Mouse (Mus musculus) kidney, adult 9 months (tissue): ENCODE data around the gene Il1rapl1.

Source experiments
- DNase-seq: peaks from one replicate; pipeline ENCODE4 v3.0.0; 2022

Gene Il1rapl1

DNA sequence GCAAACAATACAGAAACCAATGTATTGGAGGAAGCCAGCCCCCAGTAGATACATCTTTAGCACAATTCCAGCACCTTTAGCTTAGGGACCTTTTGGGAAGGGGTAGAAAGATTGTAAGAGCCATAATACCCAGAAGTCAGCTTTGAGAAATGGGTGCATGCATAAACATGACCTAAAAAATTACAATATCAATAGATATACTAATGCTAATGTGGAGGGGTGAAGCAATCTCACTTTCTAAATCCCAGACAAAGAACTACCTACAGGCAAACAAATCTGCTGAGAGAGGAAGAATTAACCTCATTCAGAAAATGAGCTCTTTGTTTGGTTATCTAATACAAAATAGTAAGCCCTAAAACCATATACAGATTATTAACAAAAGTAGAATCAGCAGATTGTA lies 607.4 kb downstream of the Il1rapl1 start:
- no peak for DNase-seq

DNA sequence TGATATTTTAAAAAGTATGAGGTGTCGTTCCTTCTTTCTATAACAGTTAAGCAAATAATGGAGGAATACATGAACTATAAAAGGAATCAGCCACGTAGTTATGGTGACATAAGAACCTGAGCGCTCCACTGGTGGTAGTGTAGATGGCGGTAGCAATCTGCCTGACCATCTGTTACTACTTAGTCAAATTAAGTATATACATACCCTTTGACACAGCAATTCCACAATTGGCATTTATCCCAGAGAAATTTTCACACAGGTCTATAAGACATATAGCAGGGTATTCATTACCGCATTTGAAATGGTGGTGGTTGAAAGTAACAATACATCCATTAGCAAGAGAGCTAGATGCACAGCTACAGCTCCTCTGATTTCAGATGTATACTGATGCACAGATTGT lies 612.8 kb downstream of the Il1rapl1 start:
- DNase-seq: no peak

DNA sequence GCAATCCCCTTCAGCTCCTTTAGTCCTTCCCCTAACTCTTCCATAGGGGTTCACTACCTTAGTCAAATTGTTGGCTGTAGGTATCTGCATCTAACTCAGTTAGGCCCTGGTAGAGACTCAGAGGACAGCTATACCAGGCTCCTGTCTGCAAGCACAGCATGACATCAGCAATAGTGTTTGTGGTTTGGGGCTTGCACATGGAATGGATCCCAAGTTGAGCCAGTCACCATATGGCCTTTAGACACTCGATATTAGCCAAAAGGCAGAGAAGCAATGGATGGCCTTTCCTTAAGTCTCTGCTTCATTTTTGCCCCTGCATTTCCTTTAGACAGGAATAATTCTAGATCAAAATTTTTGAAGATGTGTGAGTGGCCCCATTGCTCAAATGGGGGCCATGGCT lies 632.0 kb downstream of the Il1rapl1 start:
- DNase-seq: no peak

DNA sequence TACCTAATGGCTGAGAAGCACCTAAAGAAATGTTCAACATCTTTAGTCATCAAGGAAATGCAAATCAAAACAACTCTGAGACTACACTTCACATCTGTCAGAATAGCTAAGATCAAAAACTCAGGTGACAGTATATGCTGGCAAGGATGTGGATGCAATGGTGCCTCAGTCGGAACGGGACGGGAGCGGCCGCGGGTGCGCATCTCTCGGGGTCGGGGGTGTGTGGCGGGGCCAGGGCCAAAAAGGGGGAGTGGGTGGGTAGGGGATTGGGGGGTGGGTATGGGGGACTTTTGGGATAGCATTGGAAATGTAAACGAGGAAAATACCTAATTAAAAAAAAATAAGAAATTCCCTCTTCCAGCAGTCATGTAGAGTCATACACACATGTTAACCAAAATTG lies 877.3 kb downstream of the Il1rapl1 start:
- DNase-seq: peak; percentile 0

GRCm38 (mm10) chrX:87225280-87225679 lies 890.2 kb downstream of the Il1rapl1 start:
- no peak for DNase-seq

- no peak for DNase-seq
These were observed 1113.1 kb downstream of the Il1rapl1 start for GRCm38 (mm10) chrX:87002296-87002695.

DNA sequence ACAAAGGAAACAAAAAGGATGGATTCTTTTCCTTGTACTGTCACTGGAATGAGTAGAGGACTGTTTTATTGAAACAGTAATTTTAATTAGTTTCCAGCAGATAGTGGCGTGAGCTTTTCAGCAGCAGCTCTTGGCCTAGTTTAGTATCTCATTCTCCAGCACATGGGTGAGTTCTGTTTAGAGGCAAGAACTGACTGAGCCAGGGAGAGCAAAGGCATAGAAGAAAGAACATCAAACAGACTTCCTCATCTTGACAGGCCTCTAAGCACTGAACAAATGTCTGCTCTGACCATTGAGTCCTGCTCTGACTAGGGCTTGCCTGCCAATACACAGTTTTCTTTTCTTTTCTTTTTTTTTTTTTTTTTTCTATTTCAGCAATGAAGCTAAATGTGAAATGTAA lies 1160.3 kb downstream of the Il1rapl1 start:
- DNase-seq: no peak

DNA sequence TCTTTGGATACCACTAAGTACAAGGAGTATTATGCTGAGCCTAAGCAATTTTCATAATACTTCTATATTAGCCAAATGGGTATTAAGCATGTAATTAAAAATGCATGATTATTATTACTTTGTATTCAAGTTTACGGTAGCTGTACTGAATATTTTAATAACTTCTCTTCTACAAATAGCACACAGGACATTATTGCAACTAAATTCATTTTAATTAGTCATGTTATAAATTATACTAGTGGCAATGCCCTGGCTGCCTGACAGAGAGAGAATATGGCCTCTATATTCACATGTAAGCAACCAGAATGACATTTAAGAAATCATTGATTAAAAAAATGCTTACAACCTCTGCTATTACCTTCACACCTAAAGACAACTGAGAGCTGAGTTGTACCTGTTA lies 1160.8 kb downstream of the Il1rapl1 start:
- DNase-seq: no peak

DNA sequence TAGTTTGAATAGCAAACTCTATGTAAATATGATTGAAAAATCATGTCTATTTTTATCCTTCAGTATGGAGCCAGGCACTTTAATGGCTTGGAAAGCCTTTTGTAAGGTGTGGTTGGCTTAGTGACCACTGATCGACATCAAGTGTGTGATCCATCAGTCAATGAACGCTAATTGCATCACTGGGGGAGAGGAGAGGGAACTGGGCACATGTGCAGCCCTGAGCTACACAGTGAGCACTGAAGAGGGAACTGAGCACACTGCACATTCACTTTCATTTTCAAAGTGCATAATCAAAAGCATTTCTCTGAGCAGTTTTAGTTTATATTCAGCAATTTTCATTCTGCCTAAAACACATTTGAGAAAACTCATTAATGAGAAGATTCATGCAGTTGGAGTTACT lies 1164.5 kb downstream of the Il1rapl1 start:
- DNase-seq: no peak

DNA sequence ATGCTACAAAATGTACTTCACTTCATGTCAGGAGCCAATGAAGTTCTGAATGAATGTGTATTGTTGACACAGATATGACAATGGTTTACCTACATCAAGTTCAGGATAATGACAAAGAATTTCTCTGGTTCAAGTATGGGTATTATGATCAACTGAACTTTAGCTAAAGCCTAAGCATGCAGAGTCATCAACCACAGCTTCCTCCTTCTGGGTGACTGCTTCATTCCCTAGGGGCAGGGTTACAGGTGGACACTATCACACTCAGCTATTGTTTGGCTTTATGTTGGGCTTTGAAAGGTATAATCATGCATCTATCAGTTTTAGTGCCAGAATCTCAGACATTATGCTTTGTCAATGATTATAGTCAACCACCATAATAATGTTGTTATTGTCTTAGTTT lies 1166.3 kb downstream of the Il1rapl1 start:
- no peak for DNase-seq

DNA sequence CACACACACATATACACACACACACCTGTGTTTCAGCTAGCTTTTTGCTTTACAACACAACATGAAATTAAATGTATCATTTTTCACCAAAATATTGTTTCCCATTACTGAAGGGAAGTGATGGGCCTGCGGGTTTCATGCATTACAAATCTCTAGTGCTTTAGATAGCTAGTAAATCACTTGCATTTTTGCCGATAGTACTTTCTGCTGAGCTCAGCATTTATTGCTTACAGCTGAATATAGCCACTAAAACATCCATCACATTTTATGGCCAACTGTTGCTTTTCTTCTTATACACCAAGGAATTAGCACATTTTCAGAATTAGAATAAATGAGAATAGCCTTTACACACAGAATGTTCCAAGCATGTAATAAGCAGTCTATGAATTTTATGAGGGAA lies 1260.6 kb downstream of the Il1rapl1 start:
- no peak for DNase-seq

DNA sequence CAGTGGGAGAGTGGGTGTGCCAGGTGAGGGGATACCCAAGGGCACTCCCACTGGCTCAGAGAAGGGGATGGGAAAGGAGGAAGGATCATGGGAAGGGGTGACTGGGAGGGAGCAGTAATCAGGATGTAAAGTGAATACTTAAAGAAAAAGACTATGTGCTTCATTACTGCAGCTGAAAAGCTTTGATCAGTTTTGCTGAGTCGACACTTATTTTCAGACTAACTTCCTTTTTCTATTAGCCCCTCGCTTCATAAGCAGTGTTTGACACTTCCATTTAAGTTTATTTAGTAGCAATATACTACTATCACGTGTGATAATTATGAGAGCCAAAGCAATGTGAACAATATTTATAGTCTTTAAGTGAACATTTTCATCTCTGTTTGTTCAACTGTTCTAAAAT lies 1307.2 kb downstream of the Il1rapl1 start:
- DNase-seq: no peak

- DNase-seq: no peak
These were observed 1312.7 kb downstream of the Il1rapl1 start for GRCm38 (mm10) chrX:86802725-86803124.

GRCm38 (mm10) chrX:86728803-86729202 lies 1386.6 kb downstream of the Il1rapl1 start:
- no peak for DNase-seq
